Mouse (Mus musculus) embryonic facial prominence, embryonic 10.5 days (tissue): ENCODE results near the gene Alk. TPM values are rescaled to one million over a fixed set of nuclear protein-coding genes. Genes with fewer than 3 reads are reported as not detected.

Experiments used
- DNase-seq: peaks from one replicate; pipeline ENCODE4 v3.0.0-alpha.2; 2017; ENCODE audit warnings: low spot score
- H3K27ac ChIP-seq: fragments of 300-500 bp; sonication (generic); replicated peaks from 2 replicates; pipeline ENCODE4 v1.5.1; 2016; ENCODE audit warnings: mild to moderate bottlenecking
- H3K27me3 ChIP-seq: fragments of 300-500 bp; sonication (generic); replicated peaks from 2 replicates; pipeline ENCODE4 v1.6.1; 2016; ENCODE audit warnings: low read depth, mild to moderate bottlenecking; ENCODE audit not compliant: poor library complexity, severe bottlenecking
- H3K36me3 ChIP-seq: fragments of 300-500 bp; sonication (generic); replicated peaks from 2 replicates; pipeline ENCODE4 v1.6.1; 2016; ENCODE audit warnings: mild to moderate bottlenecking, moderate library complexity
- H3K4me1 ChIP-seq: fragments of 300-500 bp; sonication (generic); 2 replicates; pipeline ENCODE4 v1.6.1; 2016
- H3K4me3 ChIP-seq: fragments of 300-500 bp; sonication (generic); 2 replicates; pipeline ENCODE4 v1.5.1; 2016; ENCODE audit warnings: mild to moderate bottlenecking, moderate library complexity
- H3K9me3 ChIP-seq: fragments of 300-500 bp; sonication (generic); 2 replicates; pipeline ENCODE4 v1.6.1; 2016; ENCODE audit warnings: mild to moderate bottlenecking
- WGBS: fragments of 180-500 bp; shearing (Covaris S2); methylation state at CpG from one replicate; pipeline ENCODE4 v1.1.7; 2016; 5-methylcytosine and 5-hydroxymethylcytosine counted together
- polyA plus RNA-seq: library from polyadenylated mRNA; unstranded; fragments of >200 nt; fragmentation: Nextera tagmentation; extraction: Ambion mirVana; gene quantifications from 2 replicates; pipeline ENCODE4 v1.2.1, GENCODE M21; 2016

Alk gene
- polyA plus RNA-seq, 1 experiment from 2014 or later = 0.40 TPM

GRCm38 (mm10) chr17:72579321-72579720, 25.1 kb downstream of the Alk start:
- no peaks in the 10 kb centered on the region for H3K4me1 ChIP-seq
- DNase-seq = no peak
- no peaks in the 10 kb centered on the region for H3K27me3 ChIP-seq
- no peaks in the 10 kb centered on the region for H3K9me3 ChIP-seq
- H3K27ac ChIP-seq = no peak overlapping the region
- H3K36me3 ChIP-seq = no peaks in the 10 kb centered on the region
- H3K4me3 ChIP-seq = no peak overlapping the region
- 90% methylated on average over 9 of the region's 9 CpGs for WGBS

- Histone ChIP-seq H3K27ac (no peak overlapping the region), H3K4me1 (no peaks in the 10 kb centered on the region), H3K4me3 (no peak overlapping the region), H3K36me3 (no peaks in the 10 kb centered on the region), H3K9me3 (no peaks in the 10 kb centered on the region), H3K27me3 (no peaks in the 10 kb centered on the region)
- WGBS = 90% methylated on average over 2 of the region's 2 CpGs
- no peak for DNase-seq
These were observed 33.0 kb downstream of the Alk start for GRCm38 (mm10) chr17:72571379-72571778.

DNA sequence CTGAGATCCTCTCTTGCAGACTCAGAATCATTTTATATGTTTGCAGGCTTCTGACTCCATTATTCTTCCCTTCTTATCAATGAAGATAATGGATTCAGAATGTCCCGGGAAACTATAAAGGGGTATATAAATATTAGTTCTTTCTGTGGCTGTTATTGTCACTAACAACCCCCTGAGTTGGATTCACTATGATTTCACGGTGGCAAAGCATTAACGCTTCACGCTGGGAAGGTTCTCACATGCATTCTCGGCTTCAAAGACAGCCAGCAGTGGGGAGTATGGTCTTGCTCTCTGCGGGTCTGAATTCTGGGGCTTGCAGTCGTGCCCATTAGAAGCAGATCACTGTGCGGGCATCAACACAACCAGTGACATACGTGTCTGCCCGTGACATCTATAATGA, 34.9 kb downstream of the Alk start:
- DNase-seq = no peak
- H3K27ac ChIP-seq = no peak overlapping the region
- no peak overlapping the region for H3K4me3 ChIP-seq
- H3K27me3 ChIP-seq = no peaks in the 10 kb centered on the region
- H3K4me1 ChIP-seq = no peaks in the 10 kb centered on the region
- no peaks in the 10 kb centered on the region for H3K9me3 ChIP-seq
- WGBS = 80% methylated on average over 10 of the region's 10 CpGs
- H3K36me3 ChIP-seq = no peaks in the 10 kb centered on the region

DNA sequence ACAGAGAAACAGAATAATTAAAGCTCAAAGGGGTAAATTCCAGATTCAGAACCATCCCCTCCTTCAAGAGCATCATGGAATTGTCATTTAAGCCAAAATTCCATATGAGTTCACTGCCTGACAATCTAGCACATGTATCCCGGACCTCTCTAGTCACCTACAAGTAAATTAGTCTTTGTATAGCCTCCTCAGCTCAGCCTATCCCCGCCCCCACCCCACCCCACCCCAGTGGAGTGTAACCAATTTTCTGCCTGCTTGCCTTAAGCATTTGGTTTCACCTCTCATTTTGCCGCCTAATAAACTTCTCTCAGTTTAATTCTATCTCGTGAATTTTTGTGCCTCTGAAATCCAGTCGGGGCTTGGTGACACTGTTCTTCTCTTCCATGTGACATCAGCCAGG, 41.0 kb downstream of the Alk start:
- H3K27me3 ChIP-seq = no peaks in the 10 kb centered on the region
- no peaks in the 10 kb centered on the region for H3K4me1 ChIP-seq
- peaks cover 5% of the 10 kb centered on the region; the same call in 1 of the 2 replicates for H3K9me3 ChIP-seq
- no peaks in the 10 kb centered on the region for H3K36me3 ChIP-seq
- WGBS = 70% methylated on average over 5 of the region's 5 CpGs
- no peak overlapping the region for H3K4me3 ChIP-seq
- no peak overlapping the region for H3K27ac ChIP-seq
- DNase-seq = no peak

- Histone ChIP-seq H3K27me3 (no peaks in the 10 kb centered on the region), H3K9me3 (peaks cover 5% of the 10 kb centered on the region; the same call in 1 of the 2 replicates), H3K36me3 (no peaks in the 10 kb centered on the region), H3K4me1 (no peaks in the 10 kb centered on the region), H3K27ac (no peak overlapping the region), H3K4me3 (no peak overlapping the region)
- 52% methylated on average over 3 of the region's 3 CpGs for WGBS
- DNase-seq = no peak
These were observed 43.0 kb downstream of the Alk start for GRCm38 (mm10) chr17:72561471-72561870.

DNA sequence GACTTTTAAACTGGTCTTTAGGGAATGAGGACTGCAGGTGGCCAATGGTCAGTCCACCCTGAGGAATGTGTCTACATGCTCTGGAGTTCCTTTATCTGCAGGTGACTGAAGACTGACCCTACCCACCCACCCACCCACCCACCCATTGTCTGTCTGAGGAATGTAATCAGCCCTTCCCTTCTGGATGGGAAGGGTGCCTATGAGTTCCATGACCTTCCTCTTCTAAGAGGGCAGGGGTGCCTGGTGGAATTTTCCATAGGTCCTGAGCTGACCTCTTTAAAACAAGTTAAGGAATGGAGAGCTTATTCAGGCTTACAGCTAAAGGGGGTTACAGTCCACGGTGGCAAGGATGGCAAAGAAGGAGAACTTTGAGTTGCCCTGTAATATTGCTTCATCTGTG, 43.7 kb downstream of the Alk start:
- Histone ChIP-seq H3K36me3 (no peaks in the 10 kb centered on the region), H3K27ac (no peak overlapping the region), H3K4me1 (no peaks in the 10 kb centered on the region), H3K27me3 (no peaks in the 10 kb centered on the region), H3K9me3 (peaks cover 5% of the 10 kb centered on the region; the same call in 1 of the 2 replicates), H3K4me3 (no peak overlapping the region)
- 84% methylated on average over 1 of the region's 1 CpGs for WGBS
- no peak for DNase-seq

DNA sequence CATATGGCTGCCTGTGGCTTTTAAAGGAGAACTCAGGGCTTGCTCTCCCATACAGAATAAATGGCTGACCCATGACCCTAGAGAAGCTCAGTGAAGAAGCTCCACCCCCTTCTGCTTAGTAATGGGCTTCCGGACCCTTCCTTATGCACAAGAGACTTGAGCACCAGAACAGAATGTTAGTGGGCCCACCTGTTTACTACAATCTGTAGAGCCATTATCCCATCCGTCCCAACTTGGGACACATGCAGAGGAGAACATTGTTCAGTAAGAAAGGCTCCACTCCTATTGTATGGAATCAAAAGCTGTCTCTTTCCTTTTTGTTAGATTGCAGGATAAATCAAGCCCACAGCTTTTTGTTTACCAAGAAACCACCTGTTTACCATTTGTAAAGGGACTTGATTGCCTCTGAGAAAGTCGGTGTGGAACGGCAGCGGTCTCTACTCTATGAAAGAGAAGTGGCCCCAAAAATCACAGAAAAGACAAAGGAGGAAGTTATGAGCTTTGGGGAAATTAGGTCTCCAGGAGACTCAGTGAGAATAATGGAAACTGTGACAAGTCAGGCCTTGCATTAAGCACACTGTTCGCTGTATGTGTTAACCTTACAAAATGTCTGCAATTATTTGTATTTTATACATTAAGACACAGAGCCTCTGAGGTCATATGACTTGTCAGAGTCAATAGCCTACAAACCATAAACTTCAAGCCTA, 47.2 kb downstream of the Alk start:
- Histone ChIP-seq H3K27ac (no peak overlapping the region), H3K9me3 (peaks cover 5% of the 10 kb centered on the region; the same call in 1 of the 2 replicates), H3K36me3 (no peaks in the 10 kb centered on the region), H3K4me1 (no peaks in the 10 kb centered on the region), H3K4me3 (no peak overlapping the region), H3K27me3 (no peaks in the 10 kb centered on the region)
- 76% methylated on average over 6 of the region's 6 CpGs for WGBS
- DNase-seq = no peak

GRCm38 (mm10) chr17:72546274-72546673, 58.2 kb downstream of the Alk start:
- no peak overlapping the region for H3K4me3 ChIP-seq
- H3K9me3 ChIP-seq = no peaks in the 10 kb centered on the region
- H3K27ac ChIP-seq = no peak overlapping the region
- no peaks in the 10 kb centered on the region for H3K36me3 ChIP-seq
- 81% methylated on average over 4 of the region's 4 CpGs for WGBS
- DNase-seq = no peak
- no peaks in the 10 kb centered on the region for H3K4me1 ChIP-seq
- no peaks in the 10 kb centered on the region for H3K27me3 ChIP-seq

DNA sequence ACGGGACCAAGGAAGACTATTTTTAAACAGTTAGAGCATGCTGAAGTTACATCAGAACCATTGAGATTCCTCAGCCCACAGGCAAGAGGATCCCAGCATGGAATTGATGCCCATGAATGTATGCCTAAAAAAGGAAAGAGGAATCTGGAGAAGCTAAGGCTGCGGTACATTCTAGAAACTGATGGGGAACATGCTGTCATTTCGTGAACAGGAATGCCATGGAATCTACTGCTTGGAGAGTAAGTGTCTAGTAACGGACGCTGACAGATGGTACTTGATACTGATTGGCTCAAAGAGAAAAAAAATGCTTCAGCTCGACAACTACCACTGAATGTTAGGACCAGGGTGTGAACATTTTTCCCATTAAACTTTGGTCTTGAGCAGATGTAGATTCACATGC, 69.1 kb downstream of the Alk start:
- WGBS = 90% methylated on average over 6 of the region's 6 CpGs
- Histone ChIP-seq H3K4me1 (no peaks in the 10 kb centered on the region), H3K4me3 (no peak overlapping the region), H3K9me3 (no peaks in the 10 kb centered on the region), H3K27ac (no peak overlapping the region), H3K36me3 (no peaks in the 10 kb centered on the region), H3K27me3 (no peaks in the 10 kb centered on the region)
- DNase-seq = no peak

DNA sequence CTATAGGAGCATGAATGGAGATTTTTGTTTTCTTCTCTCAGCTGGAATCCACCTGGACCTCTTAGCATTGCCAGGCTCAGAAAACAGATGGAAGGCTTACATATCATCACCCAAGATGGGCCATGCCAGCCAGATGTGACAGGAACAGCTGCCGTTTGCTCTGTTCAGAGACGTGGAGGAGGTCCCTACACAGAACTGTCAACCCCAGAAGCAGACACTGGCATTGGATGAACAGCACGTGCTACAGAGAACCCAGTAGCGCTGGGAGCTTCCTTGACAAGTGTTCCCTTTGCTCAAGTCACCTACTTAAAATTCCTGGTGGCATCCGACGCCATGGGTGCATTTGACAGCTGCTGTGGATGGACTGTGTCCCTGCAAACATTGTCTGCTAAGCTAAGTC, 72.2 kb downstream of the Alk start:
- no peak overlapping the region for H3K4me3 ChIP-seq
- no peak overlapping the region for H3K27ac ChIP-seq
- H3K9me3 ChIP-seq = no peaks in the 10 kb centered on the region
- no peaks in the 10 kb centered on the region for H3K36me3 ChIP-seq
- H3K27me3 ChIP-seq = no peaks in the 10 kb centered on the region
- DNase-seq = no peak
- WGBS = 80% methylated on average over 6 of the region's 6 CpGs
- H3K4me1 ChIP-seq = no peaks in the 10 kb centered on the region

- no peak for DNase-seq
- Histone ChIP-seq H3K4me1 (no peaks in the 10 kb centered on the region), H3K27me3 (no peaks in the 10 kb centered on the region), H3K27ac (no peak overlapping the region), H3K36me3 (no peaks in the 10 kb centered on the region), H3K9me3 (no peaks in the 10 kb centered on the region), H3K4me3 (no peak overlapping the region)
- 90% methylated on average over 8 of the region's 8 CpGs for WGBS
These were observed 75.9 kb downstream of the Alk start for GRCm38 (mm10) chr17:72528481-72528880.

- Histone ChIP-seq H3K9me3 (no peaks in the 10 kb centered on the region), H3K4me3 (no peak overlapping the region), H3K36me3 (no peaks in the 10 kb centered on the region), H3K4me1 (no peaks in the 10 kb centered on the region), H3K27ac (no peak overlapping the region), H3K27me3 (no peaks in the 10 kb centered on the region)
- 80% methylated on average over 5 of the region's 5 CpGs for WGBS
- DNase-seq = no peak
These were observed 76.9 kb downstream of the Alk start for GRCm38 (mm10) chr17:72527481-72527880.

DNA sequence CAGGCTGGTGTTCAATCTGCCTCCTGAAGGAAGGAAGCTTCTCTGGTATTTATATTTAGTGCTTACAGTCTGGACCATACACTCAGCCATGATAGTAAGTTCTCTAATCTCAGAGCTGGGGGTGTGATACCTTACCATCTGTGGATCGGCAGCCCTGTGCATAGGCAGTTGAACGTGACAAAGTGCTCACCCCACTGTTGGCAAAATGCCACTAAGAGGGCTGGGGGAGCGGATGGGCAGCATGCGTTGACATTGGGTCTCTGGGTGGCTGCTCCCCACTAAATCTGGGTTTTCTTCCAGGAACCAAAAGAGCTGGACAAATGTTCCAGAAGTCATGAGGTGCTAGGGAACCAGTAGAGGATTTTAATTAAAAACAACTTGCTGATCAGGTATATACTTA, 78.1 kb downstream of the Alk start:
- no peak overlapping the region for H3K27ac ChIP-seq
- H3K27me3 ChIP-seq = no peaks in the 10 kb centered on the region
- H3K36me3 ChIP-seq = no peaks in the 10 kb centered on the region
- no peaks in the 10 kb centered on the region for H3K4me1 ChIP-seq
- no peak overlapping the region for H3K4me3 ChIP-seq
- no peaks in the 10 kb centered on the region for H3K9me3 ChIP-seq
- WGBS = 94% methylated on average over 4 of the region's 4 CpGs
- no peak for DNase-seq
